ENCODE assay signal across 11 mouse cellular contexts in genomic region chr5:8243064-8243615, GRCm38 (mm10).
DNase-seq lines count a peak whose midpoint lies in the region; ATAC-seq and TF ChIP-seq lines count a peak whose summit lies in the region.
"Had no signal": no experiment of that assay in that cellular context is flagged by ENCODE, and none has a peak within 500 bp of the region (broad histone marks: within the 10 kb centered on the region; RNA-seq: fewer than 3 reads in every experiment).

No protein-coding gene starts in this region.

- no peak overlapping the region for H3K4me3 ChIP-seq in heart, embryonic 12.5 days
- H3K4me3 ChIP-seq in E14TG2a.4 (replicated peaks; ENCODE audit: low read length), result 0 out of 2 replicates have a peak overlapping the region, but pooled peaks have one; percentile 17
- no peak overlapping the region for H3K4me3 ChIP-seq in hindbrain, postnatal 0 days (ENCODE audit: low read length)
- H3K4me3 ChIP-seq in intestine, postnatal 0 days (ENCODE audit: low read depth, low read length), result no peak overlapping the region
- H3K4me3 ChIP-seq: intestine, embryonic 15.5 days had no signal

- no peak overlapping the region for H3K27ac ChIP-seq in heart, embryonic 12.5 days (ENCODE audit: poor library complexity, severe bottlenecking)
- H3K27ac ChIP-seq in hindbrain, postnatal 0 days, result no peak overlapping the region
- H3K27ac ChIP-seq in intestine, postnatal 0 days (ENCODE audit: low read depth, low read length), result no peak overlapping the region
- H3K27ac ChIP-seq: intestine, embryonic 15.5 days; liver, embryonic 14.5 days had no signal

- no peaks in the 10 kb centered on the region for H3K4me1 ChIP-seq in heart, embryonic 12.5 days (replicated peaks)
- H3K4me1 ChIP-seq in E14TG2a.4 (replicated peaks; ENCODE audit: low read depth, low read length), result peaks cover 13% of the 10 kb centered on the region
- H3K4me1 ChIP-seq in hindbrain, postnatal 0 days (ENCODE audit: insufficient read depth, low read length), result no peaks in the 10 kb centered on the region
- no peaks in the 10 kb centered on the region for H3K4me1 ChIP-seq in intestine, postnatal 0 days (replicated peaks; ENCODE audit: control insufficient read depth, insufficient read depth, low read length)
- H3K4me1 ChIP-seq: intestine, embryonic 15.5 days had no signal

- H3K9ac ChIP-seq in heart, embryonic 12.5 days, result no peak overlapping the region
- H3K9ac ChIP-seq in hindbrain, postnatal 0 days (replicated peaks; ENCODE audit: low read length), result no peak overlapping the region
- no peak overlapping the region for H3K9ac ChIP-seq in intestine, postnatal 0 days (ENCODE audit: low read depth, low read length)
- H3K9ac ChIP-seq: intestine, embryonic 15.5 days; liver, embryonic 14.5 days had no signal

- peak; percentile 61 for ATAC-seq in heart, embryonic 12.5 days (ENCODE audit: insufficient number of reproducible peaks, low FRiP score)
- ATAC-seq in hindbrain, postnatal 0 days, result peak; percentile 40; the same call in 1 of the 2 replicates
- no peak for ATAC-seq in intestine, postnatal 0 days
- ATAC-seq: intestine, embryonic 15.5 days had no signal

- H3K9me3 ChIP-seq in heart, embryonic 12.5 days (replicated peaks), result no peaks in the 10 kb centered on the region
- no peaks in the 10 kb centered on the region for H3K9me3 ChIP-seq in E14TG2a.4 (ENCODE audit: low read length)
- H3K9me3 ChIP-seq in hindbrain, postnatal 0 days (ENCODE audit: low read length), result no peaks in the 10 kb centered on the region
- H3K9me3 ChIP-seq in intestine, postnatal 0 days (ENCODE audit: control insufficient read depth), result no peaks in the 10 kb centered on the region
- H3K9me3 ChIP-seq: intestine, embryonic 15.5 days had no signal

- TF ChIP-seq CTCF in E14TG2a.4 (conservative IDR thresholded peaks at IDR 0.05; ENCODE audit: low read length), result no peak
- 0 out of 2 replicates have a peak, but pooled peaks have one; percentile 11 for TF ChIP-seq CTCF in hindbrain, postnatal 0 days (IDR thresholded peaks at IDR 0.05; ENCODE audit: low read depth)
- TF ChIP-seq CTCF in intestine, postnatal 0 days (IDR thresholded peaks at IDR 0.05; ENCODE audit: low read depth), result no peak

- intact Hi-C loops in heart, postnatal 36 days (cut with DNase I), result no loop called here

- 59% methylated on average over 4 of the region's 4 CpGs for WGBS in heart, embryonic 12.5 days
- 58% methylated on average over 4 of the region's 4 CpGs for WGBS in hindbrain, postnatal 0 days
- WGBS in intestine, postnatal 0 days, result 61% methylated on average over 4 of the region's 4 CpGs

- no peak overlapping the region for H3K4me2 ChIP-seq in heart, embryonic 12.5 days
- H3K4me2 ChIP-seq in hindbrain, postnatal 0 days (ENCODE audit: low read depth, low read length), result no peak overlapping the region
- H3K4me2 ChIP-seq in intestine, postnatal 0 days (replicated peaks; ENCODE audit: low read depth), result no peak overlapping the region
- H3K4me2 ChIP-seq: intestine, embryonic 15.5 days had no signal

- H3K27me3 ChIP-seq in heart, embryonic 12.5 days (replicated peaks), result no peaks in the 10 kb centered on the region
- H3K27me3 ChIP-seq in E14TG2a.4 (ENCODE audit: insufficient read depth, low read length), result no peaks in the 10 kb centered on the region
- H3K27me3 ChIP-seq in hindbrain, postnatal 0 days (ENCODE audit: insufficient read depth, low read length), result no peaks in the 10 kb centered on the region
- no peaks in the 10 kb centered on the region for H3K27me3 ChIP-seq in intestine, postnatal 0 days (replicated peaks; ENCODE audit: control insufficient read depth, insufficient read depth, low read length)
- H3K27me3 ChIP-seq: intestine, embryonic 15.5 days had no signal

- H3K36me3 ChIP-seq in heart, embryonic 12.5 days, result no peaks in the 10 kb centered on the region
- H3K36me3 ChIP-seq in E14TG2a.4 (ENCODE audit: insufficient read depth, low read length), result no peaks in the 10 kb centered on the region
- no peaks in the 10 kb centered on the region for H3K36me3 ChIP-seq in hindbrain, postnatal 0 days (ENCODE audit: insufficient read depth, low read length)
- no peaks in the 10 kb centered on the region for H3K36me3 ChIP-seq in intestine, postnatal 0 days (ENCODE audit: control insufficient read depth, insufficient read depth)
- H3K36me3 ChIP-seq: intestine, embryonic 15.5 days had no signal

- DNase-seq in heart, postnatal 36 days, result no peak
- DNase-seq in cerebellum, adult 8-10 months, result peak; percentile 25
- no peak for DNase-seq in hindbrain, postnatal 0 days (ENCODE audit: low spot score)
- DNase-seq in gastrocnemius, postnatal 4 days (ENCODE audit: low spot score in 2 of 2), result no peak
- no peak for DNase-seq in kidney, postnatal 25 days
- DNase-seq: right cerebral cortex, postnatal 25 days had no signal
